8 mouse cellular contexts compared by ENCODE assay signal in the genomic region with DNA sequence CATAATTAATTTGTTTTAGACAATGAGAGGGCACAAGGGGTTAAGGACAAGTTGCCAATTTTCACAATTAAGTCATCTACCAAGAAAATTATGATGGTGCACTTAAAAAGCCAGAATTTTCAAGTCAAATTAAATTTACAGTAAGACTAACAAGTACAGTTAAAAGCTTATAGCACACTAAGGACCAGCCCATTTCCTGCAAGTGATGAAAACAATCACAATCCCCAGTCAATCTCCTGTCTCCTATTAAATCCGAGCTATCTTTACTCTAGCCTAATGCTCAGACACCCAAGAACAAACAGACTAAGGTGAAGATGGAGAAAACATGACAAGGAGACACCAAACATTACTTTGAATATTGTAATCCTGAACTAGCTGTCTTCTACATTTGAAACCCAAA. TPM values are rescaled to one million over a fixed set of nuclear protein-coding genes. Genes with fewer than 3 reads are reported as not detected.
DNase-seq lines count a peak whose midpoint lies in the region; ATAC-seq and TF ChIP-seq lines count a peak whose summit lies in the region.

No protein-coding gene starts in this region.

- H3K27ac ChIP-seq in forebrain, embryonic 10.5 days: peak overlapping the region; percentile 99
- no peak overlapping the region for H3K27ac ChIP-seq in limb, embryonic 11.5 days (replicated peaks; ENCODE audit: low read depth, low read length)
- H3K27ac ChIP-seq in neural tube, embryonic 14.5 days (ENCODE audit: low read depth, low read length): peak overlapping the region; percentile 66

- no peak for TF ChIP-seq CTCF in lung, adult 2 months (IDR thresholded peaks at IDR 0.05; ENCODE audit: insufficient read depth, low read length)

- H3K9ac ChIP-seq in limb, embryonic 11.5 days (ENCODE audit: low read length): no peak overlapping the region
- peak overlapping the region; percentile 44 for H3K9ac ChIP-seq in neural tube, embryonic 14.5 days (replicated peaks; ENCODE audit: low read depth, low read length)

- H3K27me3 ChIP-seq in forebrain, embryonic 10.5 days (ENCODE audit: poor library complexity, severe bottlenecking): no peaks in the 10 kb centered on the region
- H3K27me3 ChIP-seq in limb, embryonic 11.5 days (ENCODE audit: control insufficient read depth, insufficient read depth, low read length): no peaks in the 10 kb centered on the region
- H3K27me3 ChIP-seq in neural tube, embryonic 14.5 days (ENCODE audit: control insufficient read depth, insufficient read depth, low read length): no peaks in the 10 kb centered on the region

- no peak for TF ChIP-seq POLR2A in lung, adult 2 months (IDR thresholded peaks at IDR 0.05; ENCODE audit: borderline replicate concordance, extremely low read depth, low read depth, low read length)

- peak overlapping the region; percentile 39 for H3K4me2 ChIP-seq in limb, embryonic 11.5 days (ENCODE audit: low read depth, severe bottlenecking)
- H3K4me2 ChIP-seq in neural tube, embryonic 14.5 days (ENCODE audit: low read depth, low read length): peak overlapping the region; percentile 54

- no peak for ATAC-seq in limb, embryonic 11.5 days (ENCODE audit: insufficient number of reproducible peaks, low FRiP score, low TSS enrichment, low read depth)
- no peak for ATAC-seq in neural tube, embryonic 14.5 days (ENCODE audit: low read depth)

- H3K9me3 ChIP-seq in forebrain, embryonic 10.5 days: no peaks in the 10 kb centered on the region
- H3K9me3 ChIP-seq in limb, embryonic 11.5 days (ENCODE audit: control insufficient read depth, low read length): no peaks in the 10 kb centered on the region
- no peaks in the 10 kb centered on the region for H3K9me3 ChIP-seq in neural tube, embryonic 14.5 days (ENCODE audit: control insufficient read depth, low read length)

- H3K4me3 ChIP-seq in lung, adult 2 months (replicated peaks; ENCODE audit: extremely low read depth, low read depth, low read length): peak overlapping the region; percentile 65
- H3K4me3 ChIP-seq in forebrain, embryonic 10.5 days: peak overlapping the region; percentile 88
- H3K4me3 ChIP-seq in limb, embryonic 11.5 days (ENCODE audit: low read depth, low read length): peak overlapping the region; percentile 10
- peak overlapping the region; percentile 88 for H3K4me3 ChIP-seq in neural tube, embryonic 14.5 days (ENCODE audit: low read depth, low read length)

- no peak for DNase-seq in lung, adult 2 months
- no peak for DNase-seq in lung, postnatal 25 days (ENCODE audit: low spot score)
- DNase-seq in forebrain, embryonic 10.5 days (ENCODE audit: extremely low spot score, low spot score): no peak
- no peak for DNase-seq in limb, embryonic 11.5 days (ENCODE audit: low spot score)
- no peak for DNase-seq in right cerebral cortex, postnatal 36 days (ENCODE audit: low spot score in 2 of 2)
- DNase-seq in adrenal gland, adult 18-20 months (ENCODE audit: low spot score in 2 of 2): no peak
- DNase-seq in right cerebral cortex, postnatal 10 days (ENCODE audit: low spot score in 2 of 2): no peak

- peaks cover 12% of the 10 kb centered on the region for H3K36me3 ChIP-seq in forebrain, embryonic 10.5 days (replicated peaks)
- no peaks in the 10 kb centered on the region for H3K36me3 ChIP-seq in limb, embryonic 11.5 days (ENCODE audit: control insufficient read depth, insufficient read depth, low read length)
- H3K36me3 ChIP-seq in neural tube, embryonic 14.5 days (ENCODE audit: control insufficient read depth, insufficient read depth, low read length): no peaks in the 10 kb centered on the region

- H3K4me1 ChIP-seq in lung, adult 2 months (ENCODE audit: control insufficient read depth, insufficient read depth, low read length): peaks cover 18% of the 10 kb centered on the region
- peaks cover 55% of the 10 kb centered on the region for H3K4me1 ChIP-seq in forebrain, embryonic 10.5 days
- peaks cover 4% of the 10 kb centered on the region; the same call in 1 of the 2 replicates for H3K4me1 ChIP-seq in limb, embryonic 11.5 days (ENCODE audit: control insufficient read depth, insufficient read depth, low read length)
- H3K4me1 ChIP-seq in neural tube, embryonic 14.5 days (ENCODE audit: control insufficient read depth, insufficient read depth, low read length): peaks cover 12% of the 10 kb centered on the region

- 0% methylated on average over 1 of the region's 1 CpGs for WGBS in lung, adult 2 months
- WGBS in forebrain, embryonic 10.5 days: 6% methylated on average over 1 of the region's 1 CpGs
- 15% methylated on average over 1 of the region's 1 CpGs for WGBS in limb, embryonic 11.5 days
- WGBS in neural tube, embryonic 14.5 days: 2% methylated on average over 1 of the region's 1 CpGs

RNA-seq across cellular contexts. Expression of gene Qk, which starts 3.2 kb away (rescaled TPM):
- 381 and 394 TPM in 2 replicates for polyA plus RNA-seq in lung, adult 2 months (2012; rRNA removed)
- polyA plus RNA-seq in forebrain, embryonic 10.5 days (2016; fragmentation: Nextera tagmentation; extraction: Ambion mirVana): 40.5 and 47.0 TPM in 2 replicates
- 35.7 and 39.2 TPM in 2 replicates for polyA plus RNA-seq in limb, embryonic 11.5 days (2014; fragmentation: Nextera tagmentation; extraction: Ambion mirVana)
- 64.6 and 70.0 TPM in 2 replicates for polyA plus RNA-seq in neural tube, embryonic 14.5 days (2014; fragmentation: Nextera tagmentation; extraction: Ambion mirVana)
- total RNA-seq in adrenal gland, adult 18-20 months (2021): 100 to 1,000 TPM; 188 to 233 TPM

Comparison
In these comparisons a context has a peak if more than half of its experiments do, and no peak if none do; other contexts are left out.
1. H3K4me3 ChIP-seq: peak in every context shown above with its lines; median percentile 88 in forebrain, embryonic 10.5 days; 88 in neural tube, embryonic 14.5 days; 65 in lung, adult 2 months; 10 in limb, embryonic 11.5 days.